Comparison of ENCODE assay signal across 32 mouse cellular contexts in the genomic region with DNA sequence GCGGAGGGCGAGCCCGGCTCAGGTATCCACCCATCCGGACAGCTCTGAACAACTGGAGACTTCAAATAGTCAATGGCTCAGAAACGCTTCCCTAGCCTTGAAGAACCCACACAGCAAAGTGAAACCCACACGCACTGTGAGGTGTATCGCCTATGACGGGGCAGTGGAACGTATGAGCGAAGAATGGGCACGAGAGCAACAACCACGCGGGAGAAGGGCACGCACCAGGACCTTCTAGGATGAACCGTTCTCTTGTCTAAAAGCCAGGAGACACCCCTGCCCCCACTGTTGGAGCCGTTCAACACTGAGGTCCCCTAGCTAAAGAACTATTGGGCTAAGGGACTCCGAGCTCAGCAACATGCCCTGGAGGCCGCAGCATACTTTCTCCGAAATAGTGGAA. TPM values are rescaled to one million over a fixed set of nuclear protein-coding genes. Genes with fewer than 3 reads are reported as not detected.
"Had no signal": no experiment of that assay in that cellular context is flagged by ENCODE, and none has a peak within 500 bp of the region (broad histone marks: within the 10 kb centered on the region; RNA-seq: fewer than 3 reads in every experiment).

No protein-coding gene starts in this region.

- H3K9me3 ChIP-seq: heart, embryonic 10.5 days; heart, embryonic 12.5 days; hindbrain, embryonic 10.5 days; hindbrain, embryonic 12.5 days; intestine, embryonic 15.5 days; kidney, embryonic 15.5 days; limb, embryonic 13.5 days; limb, embryonic 15.5 days; liver, embryonic 12.5 days had no signal

- H3K4me2 ChIP-seq: heart, embryonic 12.5 days; hindbrain, embryonic 12.5 days; hindbrain, embryonic 14.5 days; intestine, embryonic 15.5 days; kidney, embryonic 15.5 days; limb, embryonic 13.5 days; limb, embryonic 15.5 days; liver, embryonic 12.5 days had no signal

- H3K4me1 ChIP-seq: heart, embryonic 10.5 days; heart, embryonic 12.5 days; hindbrain, embryonic 10.5 days; hindbrain, embryonic 12.5 days; intestine, embryonic 15.5 days; kidney, embryonic 15.5 days; limb, embryonic 13.5 days; limb, embryonic 15.5 days; liver, embryonic 12.5 days had no signal

- H3K27ac ChIP-seq: gastrocnemius, adult 2 months; heart, embryonic 10.5 days; hindbrain, embryonic 10.5 days; hindbrain, embryonic 12.5 days; hindbrain, embryonic 14.5 days; intestine, embryonic 15.5 days; kidney, embryonic 15.5 days; kidney, postnatal 0 days; limb, embryonic 13.5 days; limb, embryonic 15.5 days; liver, embryonic 12.5 days; liver, embryonic 14.5 days had no signal

- H3K36me3 ChIP-seq: heart, embryonic 10.5 days; heart, embryonic 12.5 days; hindbrain, embryonic 10.5 days; hindbrain, embryonic 12.5 days; intestine, embryonic 15.5 days; kidney, embryonic 15.5 days; limb, embryonic 13.5 days; limb, embryonic 15.5 days; liver, embryonic 12.5 days had no signal

- ATAC-seq: hindbrain, embryonic 16.5 days; inflammation-experienced regulatory T-cells, adult 6 months; intestine, embryonic 15.5 days; intestine, postnatal 0 days; liver, embryonic 12.5 days had no signal

- H3K27me3 ChIP-seq: hindbrain, embryonic 12.5 days; intestine, embryonic 15.5 days; kidney, embryonic 15.5 days; limb, embryonic 13.5 days; limb, embryonic 15.5 days; liver, embryonic 12.5 days had no signal

- H3K9ac ChIP-seq: heart, embryonic 12.5 days; hindbrain, embryonic 12.5 days; hindbrain, embryonic 14.5 days; intestine, embryonic 15.5 days; kidney, embryonic 15.5 days; limb, embryonic 13.5 days; limb, embryonic 15.5 days; liver, embryonic 12.5 days; liver, embryonic 14.5 days had no signal

- DNase-seq: gastrocnemius, adult 2 months; gastrocnemius, postnatal 10 days; gastrocnemius, postnatal 25 days; heart, adult 18-20 months; heart, postnatal 10 days; heart, postnatal 4 days; kidney, adult 2 months; kidney, adult 9 months; kidney, postnatal 14 days; kidney, postnatal 36 days; layer of hippocampus, adult 9-11 months; layer of hippocampus, postnatal 36 days; left cerebral cortex, postnatal 4 days had no signal

- H3K4me3 ChIP-seq: gastrocnemius, adult 2 months; heart, embryonic 10.5 days; heart, embryonic 12.5 days; hindbrain, embryonic 10.5 days; hindbrain, embryonic 12.5 days; intestine, embryonic 15.5 days; kidney, embryonic 15.5 days; limb, embryonic 13.5 days; limb, embryonic 15.5 days; liver, embryonic 12.5 days had no signal

RNA-seq across cellular contexts. Expression of a gene that starts 18.9 kb away (rescaled TPM):
- polyA plus RNA-seq: inflammation-experienced regulatory T-cells, adult 6 months had no signal

RNA-seq across cellular contexts. Expression of a gene that starts 33.5 kb away (rescaled TPM):
- polyA plus RNA-seq: heart, embryonic 10.5 days; heart, embryonic 12.5 days; heart, embryonic 14.5 days; heart, embryonic 16.5 days; hindbrain, embryonic 10.5 days; hindbrain, embryonic 12.5 days; hindbrain, embryonic 14.5 days; hindbrain, embryonic 16.5 days; inflammation-experienced regulatory T-cells, adult 6 months; intestine, embryonic 15.5 days; intestine, postnatal 0 days; kidney, adult 2 months; kidney, embryonic 15.5 days; kidney, postnatal 0 days; large intestine, adult 2 months; limb, embryonic 13.5 days; limb, embryonic 15.5 days; liver, adult 2 months; liver, embryonic 12.5 days; liver, embryonic 14.5 days had no signal

RNA-seq across cellular contexts. Expression of a gene that starts 47.0 kb away (rescaled TPM):
- polyA plus RNA-seq: heart, embryonic 10.5 days; heart, embryonic 12.5 days; heart, embryonic 14.5 days; heart, embryonic 16.5 days; hindbrain, embryonic 10.5 days; hindbrain, embryonic 12.5 days; hindbrain, embryonic 14.5 days; hindbrain, embryonic 16.5 days; inflammation-experienced regulatory T-cells, adult 6 months; intestine, embryonic 15.5 days; intestine, postnatal 0 days; kidney, adult 2 months; kidney, postnatal 0 days; large intestine, adult 2 months; limb, embryonic 13.5 days; limb, embryonic 15.5 days; liver, adult 2 months; liver, embryonic 12.5 days; liver, embryonic 14.5 days had no signal
